Mouse (Mus musculus) T-cell, adult 2 months (primary cell): ENCODE results near the gene Wnt4.

Experiments
- DNase-seq: peaks from one replicate; pipeline ENCODE4 v3.0.0; 2022; ENCODE audit warnings: low spot score

Gene Wnt4

DNA sequence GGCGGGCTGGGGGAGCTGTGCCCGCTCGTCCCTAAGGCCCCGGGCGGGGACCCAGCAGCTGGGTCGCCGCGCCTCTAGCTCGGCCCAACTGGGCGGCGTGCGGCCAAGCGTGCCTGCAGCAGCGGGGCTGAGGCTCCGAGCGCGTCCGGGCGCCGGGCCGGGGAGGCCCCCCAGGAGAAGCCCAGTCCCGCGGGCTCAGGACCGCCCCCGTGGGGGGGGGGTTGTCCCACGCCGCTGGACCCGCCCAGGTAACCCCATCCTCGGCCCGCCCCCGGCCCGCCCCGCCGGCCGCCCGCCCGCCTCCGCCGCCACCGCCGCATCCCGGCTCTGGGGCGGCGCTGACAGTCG, at the start of gene Wnt4:
TSS of gene Wnt4 (plus strand) at position 324 of the 348 bp plus-strand sequence.
- no peak for DNase-seq

GRCm38 (mm10) chr4:137228566-137229115, 48.6 kb upstream of the Wnt4 start:
- no peak for DNase-seq

DNA sequence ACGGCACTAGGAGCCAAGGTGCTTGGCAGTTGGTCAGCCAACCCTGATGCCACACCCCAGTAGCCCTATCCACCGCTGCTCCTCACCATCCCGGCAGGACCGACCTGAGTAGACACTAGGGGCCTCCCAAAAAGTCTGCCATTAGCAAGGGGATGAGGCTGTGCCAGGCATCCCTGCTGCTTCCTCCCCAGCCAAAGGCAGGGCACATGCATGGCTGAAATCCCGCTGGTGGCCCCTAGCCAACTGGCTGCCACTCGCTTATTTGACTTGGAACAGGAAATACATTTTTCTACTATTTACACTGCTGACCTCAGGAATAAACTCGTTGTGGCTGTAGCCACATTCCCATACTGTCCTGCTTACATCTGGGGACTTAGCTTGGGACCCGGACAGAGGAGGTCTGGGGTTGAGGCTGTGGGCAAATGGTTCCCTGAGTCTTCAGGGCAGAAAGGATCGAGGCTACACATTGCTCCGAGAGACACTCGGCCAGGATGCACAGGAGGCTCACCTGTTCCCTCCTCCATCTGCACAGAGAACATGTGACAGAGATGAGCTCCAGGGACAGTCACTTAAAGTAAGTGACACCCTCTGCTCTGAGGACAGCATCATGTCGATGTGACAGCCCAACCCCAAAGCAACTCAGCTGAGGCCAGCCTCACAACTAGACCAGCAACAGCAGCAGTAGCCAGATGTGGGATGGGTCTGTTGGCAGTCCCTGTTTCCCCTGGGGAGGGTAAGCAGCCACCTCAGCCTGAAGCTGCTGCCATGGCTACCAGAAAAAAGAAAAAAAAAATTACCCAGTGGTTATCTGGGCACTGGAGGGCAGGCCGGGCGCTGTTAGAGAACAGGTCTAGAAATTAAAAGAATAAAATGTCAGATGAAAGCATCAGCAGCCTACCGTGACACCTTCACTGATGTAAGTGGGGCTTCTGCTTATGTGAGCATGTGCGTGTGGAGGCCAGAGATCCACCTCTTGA, 45.5 kb upstream of the Wnt4 start:
- DNase-seq = no peak

DNA sequence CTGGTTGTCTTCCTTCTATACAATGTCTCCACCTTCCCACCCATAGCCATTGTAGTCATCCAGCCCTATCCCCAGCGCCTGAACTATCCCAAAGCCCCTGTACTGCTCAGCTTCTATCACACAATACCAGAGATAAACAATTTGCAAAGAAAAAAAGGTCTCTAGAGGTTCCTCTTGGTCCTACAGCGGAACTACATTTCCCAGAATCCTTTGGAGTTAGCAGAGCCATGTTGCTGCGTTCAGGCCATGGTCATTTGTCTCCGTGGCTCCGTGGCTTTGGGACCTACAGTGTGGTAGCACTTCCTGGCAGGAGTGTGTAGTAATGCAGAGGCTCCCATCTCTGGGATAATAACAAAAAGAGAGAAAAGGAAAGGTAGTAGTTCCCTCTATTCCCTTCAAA, 43.7 kb upstream of the Wnt4 start:
- DNase-seq = no peak

- no peak for DNase-seq
These were observed 42.8 kb upstream of the Wnt4 start for GRCm38 (mm10) chr4:137234444-137234843.

DNA sequence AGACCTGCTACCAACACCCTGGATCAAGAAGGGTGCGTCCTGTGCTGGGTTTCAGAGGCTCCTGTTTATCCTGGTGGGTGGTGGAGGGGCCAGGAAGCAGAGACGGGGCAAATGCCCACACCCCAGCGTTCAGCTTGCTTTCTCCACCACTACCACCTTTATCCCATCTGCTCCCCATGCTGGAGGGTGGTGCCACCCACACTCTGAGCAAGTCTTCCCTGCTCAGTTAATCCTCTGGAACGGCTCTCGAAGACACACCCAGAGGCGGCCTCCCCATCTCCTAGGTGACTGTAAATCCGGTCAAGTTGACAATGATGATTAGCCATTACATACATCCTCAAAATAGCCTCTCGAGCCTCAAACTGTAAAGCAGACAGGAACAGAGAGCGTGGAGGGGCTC, 41.9 kb upstream of the Wnt4 start:
- DNase-seq = no peak

GRCm38 (mm10) chr4:137244883-137245282, 32.4 kb upstream of the Wnt4 start:
- DNase-seq = no peak

DNA sequence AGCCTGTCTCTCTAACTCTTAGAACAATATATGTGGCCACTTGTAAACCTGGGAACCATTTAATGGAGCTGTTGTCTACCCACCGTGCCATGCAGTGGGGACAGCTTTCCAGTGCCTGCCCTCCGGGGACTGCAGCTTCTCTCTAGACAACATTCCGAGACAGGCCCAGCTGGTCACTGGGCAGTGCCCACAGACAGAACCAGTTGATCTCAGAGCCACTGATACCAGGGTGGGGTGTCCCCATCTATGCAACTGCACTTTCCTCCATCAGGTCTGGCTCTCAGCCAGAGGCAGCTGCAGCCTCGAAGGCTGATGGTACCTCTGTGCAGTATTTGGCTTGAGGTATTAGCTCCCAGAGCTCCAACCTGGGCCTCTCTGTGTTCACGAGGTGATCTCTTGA, 27.0 kb upstream of the Wnt4 start:
- no peak for DNase-seq

DNA sequence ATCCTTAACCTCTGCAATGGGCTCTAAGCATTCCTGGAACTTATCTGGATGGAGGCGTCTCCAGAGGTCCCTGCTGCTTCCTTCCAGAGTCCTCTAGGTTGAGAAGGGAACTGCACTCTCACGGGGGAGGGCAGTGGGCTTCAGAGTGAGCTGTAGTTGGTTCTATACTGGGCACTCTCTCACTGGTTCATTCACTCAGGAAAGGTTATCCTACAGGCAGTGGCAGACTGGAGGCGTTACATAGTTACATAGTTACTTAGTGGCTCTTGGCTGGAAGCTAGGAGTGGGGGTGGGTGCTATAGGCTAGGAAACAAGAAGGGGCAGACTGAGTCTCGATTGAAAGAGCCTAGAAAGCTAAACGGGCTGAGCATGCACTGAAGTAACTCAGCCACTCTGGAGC, 26.4 kb upstream of the Wnt4 start:
- no peak for DNase-seq

DNA sequence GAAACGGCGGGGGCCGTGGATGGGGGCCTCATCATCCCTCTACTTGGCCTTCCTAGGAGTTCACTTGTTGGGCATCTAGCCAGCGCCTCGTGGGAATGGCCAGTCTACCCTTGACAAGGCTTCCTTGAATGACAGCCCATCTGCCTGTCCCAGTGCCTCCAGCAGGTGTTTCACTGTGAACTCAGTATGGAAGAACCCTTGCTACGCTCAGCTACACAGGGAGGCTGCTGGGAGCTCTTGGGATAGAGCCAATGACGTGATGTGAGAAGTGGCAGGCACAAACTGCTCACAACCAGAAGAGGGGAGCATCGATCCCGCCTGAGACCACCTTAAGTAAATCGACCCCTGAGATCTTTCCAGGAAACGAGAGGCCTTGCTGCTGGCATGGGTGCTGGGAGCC, 23.7 kb upstream of the Wnt4 start:
- no peak for DNase-seq

- no peak for DNase-seq
These were observed 22.9 kb upstream of the Wnt4 start for GRCm38 (mm10) chr4:137254206-137254976.

- DNase-seq = no peak
These were observed 21.7 kb upstream of the Wnt4 start for GRCm38 (mm10) chr4:137255568-137255967.

- DNase-seq = no peak
These were observed 15.5 kb upstream of the Wnt4 start for GRCm38 (mm10) chr4:137261826-137262225.

GRCm38 (mm10) chr4:137264066-137264465, 13.2 kb upstream of the Wnt4 start:
- DNase-seq = peak; percentile 23

GRCm38 (mm10) chr4:137265116-137265515, 12.2 kb upstream of the Wnt4 start:
- no peak for DNase-seq

DNA sequence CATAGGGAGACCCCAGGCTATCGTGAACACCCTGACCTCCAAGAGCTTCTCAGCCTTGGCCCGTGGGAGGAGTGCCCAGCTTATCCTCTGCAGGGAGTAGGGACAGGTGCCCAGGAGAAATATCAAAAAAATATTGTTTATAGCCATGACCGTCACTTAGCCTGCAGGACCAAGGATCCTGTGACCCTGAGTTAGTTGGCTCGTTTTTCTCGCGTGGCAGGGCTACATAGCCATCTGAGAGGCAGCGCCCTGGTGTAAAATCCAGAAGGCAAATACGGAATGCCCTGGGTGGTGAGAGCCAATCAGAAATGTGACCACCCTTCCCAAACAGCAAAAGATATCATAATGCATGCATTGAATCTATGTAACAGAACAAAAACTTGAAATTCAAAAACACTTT, 8.7 kb upstream of the Wnt4 start:
- no peak for DNase-seq

GRCm38 (mm10) chr4:137271856-137272255, 5.4 kb upstream of the Wnt4 start:
- no peak for DNase-seq

DNA sequence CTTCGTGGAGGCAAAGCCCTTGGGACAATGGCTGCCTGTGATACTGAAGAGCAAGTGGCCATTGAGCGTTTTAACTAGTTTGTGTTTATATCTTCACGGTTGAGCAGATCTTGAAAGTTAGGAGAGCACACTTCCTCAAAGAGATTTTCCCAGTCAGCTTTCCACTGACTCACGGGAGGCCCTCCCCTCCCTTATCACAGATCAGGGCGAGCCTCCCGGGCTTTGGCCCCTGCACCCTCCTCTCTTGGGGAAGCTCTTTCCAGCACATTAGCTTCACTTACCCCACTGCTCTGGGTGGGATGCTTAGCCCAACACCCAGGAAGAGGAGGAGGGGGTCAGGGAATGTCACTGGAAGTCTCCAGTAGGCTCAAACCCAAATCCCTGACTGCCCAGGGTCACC, 3.0 kb upstream of the Wnt4 start:
- DNase-seq = no peak

DNA sequence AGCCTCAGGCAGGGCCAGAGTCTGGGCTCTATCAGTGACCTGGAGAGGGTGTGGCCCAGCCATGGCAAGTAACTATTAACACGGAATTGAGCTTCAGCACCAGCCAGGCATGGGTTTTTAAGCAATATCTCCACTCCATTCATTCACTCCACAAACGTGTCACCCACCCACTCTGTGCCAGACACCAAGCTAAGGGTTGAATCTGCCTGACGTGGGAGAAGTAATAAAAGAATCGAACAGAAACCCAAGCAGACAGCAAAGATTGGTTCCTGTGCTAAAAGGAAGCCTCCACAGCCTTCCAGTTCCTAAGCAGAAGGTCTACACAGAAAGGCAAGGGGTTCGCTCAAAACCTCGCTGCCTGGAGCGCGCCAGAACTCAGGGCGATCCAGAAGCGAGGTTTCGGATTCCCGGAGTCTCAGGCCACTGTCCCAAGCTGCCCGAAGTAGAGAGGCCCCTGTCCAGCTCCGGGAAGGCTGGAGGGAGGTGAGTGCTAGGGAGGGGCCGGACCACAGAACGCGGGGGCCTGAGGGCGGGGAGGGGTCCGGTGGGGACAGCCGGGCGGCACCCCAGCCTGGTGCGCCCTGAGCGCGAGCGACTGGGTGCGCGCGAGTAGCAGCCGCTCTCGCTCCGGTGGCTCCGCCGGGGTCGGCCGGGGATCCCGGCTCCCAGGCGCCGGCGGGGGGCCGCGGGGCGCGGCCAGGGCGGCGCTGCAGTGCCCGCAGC, 685 bp upstream of the Wnt4 start:
- no peak for DNase-seq

- DNase-seq = no peak
These were observed 383 bp downstream of the Wnt4 start for GRCm38 (mm10) chr4:137277600-137278143.

DNA sequence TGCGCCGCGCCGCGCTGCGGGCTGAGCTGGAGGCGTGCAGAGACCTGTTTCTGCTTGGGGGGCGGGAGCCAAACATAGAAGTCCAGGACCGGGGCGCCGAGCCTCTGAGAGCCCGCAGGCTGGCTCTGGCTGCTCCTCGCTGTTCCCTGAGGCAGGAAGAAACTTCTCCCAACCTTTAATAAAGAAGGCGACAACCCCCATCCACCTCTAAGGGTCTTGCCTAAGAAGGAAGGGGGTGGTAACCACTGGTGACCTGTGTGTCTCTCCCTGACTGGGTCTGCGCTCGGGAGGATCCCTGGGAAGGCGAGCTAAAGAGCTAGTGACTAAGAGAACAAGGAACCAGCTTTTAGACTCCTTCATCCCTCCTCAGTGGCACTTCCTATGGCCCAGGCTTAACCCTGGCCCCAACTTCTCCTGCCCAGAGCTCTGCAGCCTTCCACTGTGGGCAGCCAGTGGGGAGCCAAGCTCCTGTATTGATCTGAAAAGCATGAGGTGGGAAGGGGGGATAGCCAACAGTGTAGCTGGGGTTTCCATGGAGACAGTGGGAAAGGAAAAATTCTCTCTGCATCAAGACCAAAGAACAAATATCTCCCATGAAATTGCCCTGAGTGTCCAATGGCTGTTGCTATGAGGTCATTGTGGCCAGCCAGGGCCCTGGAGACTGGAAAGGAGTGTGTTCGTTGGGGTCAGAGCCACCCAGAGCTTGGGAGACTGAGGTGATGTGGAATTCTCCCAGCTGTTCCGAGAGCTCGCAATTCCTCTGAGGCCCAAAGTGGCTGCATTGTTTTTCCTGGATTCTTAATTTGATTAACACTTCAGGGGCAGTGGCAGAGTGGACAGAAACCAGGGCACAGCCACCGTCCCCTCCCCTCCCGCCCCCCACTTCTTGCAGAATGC, 1.1 kb downstream of the Wnt4 start:
- no peak for DNase-seq
